Mouse (Mus musculus) cerebellum, adult 11 months (tissue): ENCODE measurements around the gene Gm3336.

Experiments used
- DNase-seq: peaks from one replicate; pipeline ENCODE4 v3.0.0; 2022

Gene Gm3336

GRCm38 (mm10) chr8:70719796-70720270, 1.5 kb downstream of the Gm3336 start:
- DNase-seq = no peak

GRCm38 (mm10) chr8:70720739-70721138, 2.4 kb downstream of the Gm3336 start:
- DNase-seq = peak; percentile 71

- DNase-seq = no peak
Measured at GRCm38 (mm10) chr8:70721601-70722000, 3.3 kb downstream of the Gm3336 start.

GRCm38 (mm10) chr8:70723486-70724210, 5.3 kb downstream of the Gm3336 start, which contains the start of gene Pde4c:
TSS of gene Pde4c (plus strand) at chr8:70723720.
- DNase-seq = no peak

- DNase-seq = no peak
Measured at GRCm38 (mm10) chr8:70724216-70724615, 5.9 kb downstream of the Gm3336 start.

GRCm38 (mm10) chr8:70725792-70726447, 7.6 kb downstream of the Gm3336 start:
- DNase-seq = no peak

GRCm38 (mm10) chr8:70726721-70727120, 8.4 kb downstream of the Gm3336 start:
- DNase-seq = no peak

GRCm38 (mm10) chr8:70729808-70730475, 11.6 kb downstream of the Gm3336 start:
- DNase-seq = no peak

GRCm38 (mm10) chr8:70730956-70731355, 12.6 kb downstream of the Gm3336 start:
- DNase-seq = no peak

- DNase-seq = no peak
Measured at GRCm38 (mm10) chr8:70737705-70738104, 19.4 kb downstream of the Gm3336 start.

- no peak for DNase-seq
Measured at GRCm38 (mm10) chr8:70738211-70738610, 19.9 kb downstream of the Gm3336 start.

- DNase-seq = no peak
Measured at GRCm38 (mm10) chr8:70741661-70742060, 23.3 kb downstream of the Gm3336 start.

GRCm38 (mm10) chr8:70742176-70742575, 23.8 kb downstream of the Gm3336 start:
- DNase-seq = no peak

GRCm38 (mm10) chr8:70742981-70743655, 24.8 kb downstream of the Gm3336 start:
- DNase-seq = no peak

GRCm38 (mm10) chr8:70743656-70744590, 25.6 kb downstream of the Gm3336 start:
- no peak for DNase-seq

- no peak for DNase-seq
Measured at GRCm38 (mm10) chr8:70744806-70745205, 26.5 kb downstream of the Gm3336 start.

GRCm38 (mm10) chr8:70745691-70746220, 27.4 kb downstream of the Gm3336 start:
- no peak for DNase-seq

GRCm38 (mm10) chr8:70746676-70747075, 28.3 kb downstream of the Gm3336 start:
- no peak for DNase-seq

- no peak for DNase-seq
Measured at GRCm38 (mm10) chr8:70747211-70747890, 29.0 kb downstream of the Gm3336 start.

GRCm38 (mm10) chr8:70748246-70749096, 30.1 kb downstream of the Gm3336 start:
- no peak for DNase-seq
